Mouse (Mus musculus) adrenal gland (tissue): ENCODE measurements around the gene Ap1s1.

Experiments
- intact Hi-C: fragments of 180-260 bp; cut with DNase I; formaldehyde crosslinking; loops from one replicate; pipeline ENCODE4 v1.15.1; 2025

Ap1s1 gene

GRCm38 (mm10) chr5:137065923-137066322 is 20.0 kb upstream of the Ap1s1 start:
- intact Hi-C loops, result no loop called here

GRCm38 (mm10) chr5:137065454-137065853 is 19.5 kb upstream of the Ap1s1 start:
- intact Hi-C loops, result no loop called here

DNA sequence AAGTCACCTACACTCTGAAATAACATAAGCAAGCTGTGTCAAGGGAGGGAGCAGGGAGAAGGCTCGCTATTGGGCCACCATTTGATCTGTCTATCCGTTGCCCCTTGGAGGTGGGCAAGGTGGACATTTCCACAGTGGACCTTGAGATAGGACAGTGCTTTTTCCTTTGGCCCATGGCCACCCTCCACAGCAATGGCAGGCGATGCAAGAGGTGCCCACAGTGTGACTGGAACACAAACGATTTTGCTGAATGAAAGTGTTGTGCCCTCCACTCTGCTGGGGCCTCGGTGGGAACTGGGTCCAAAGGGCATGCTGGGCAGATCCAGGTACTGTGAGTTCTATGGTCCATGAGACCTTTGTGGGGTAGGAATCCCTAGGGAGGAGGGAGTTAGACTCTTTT is 16.7 kb upstream of the Ap1s1 start:
- intact Hi-C loops, result no loop called here

GRCm38 (mm10) chr5:137061809-137062481 is 16.0 kb upstream of the Ap1s1 start:
- intact Hi-C loops, result loop anchor here (2.0 kb wide), 1 partner anchor 45 kb away; no protein-coding TSS in a partner anchor

GRCm38 (mm10) chr5:137054873-137055272 is 8.9 kb upstream of the Ap1s1 start:
- intact Hi-C loops, result no loop called here

DNA sequence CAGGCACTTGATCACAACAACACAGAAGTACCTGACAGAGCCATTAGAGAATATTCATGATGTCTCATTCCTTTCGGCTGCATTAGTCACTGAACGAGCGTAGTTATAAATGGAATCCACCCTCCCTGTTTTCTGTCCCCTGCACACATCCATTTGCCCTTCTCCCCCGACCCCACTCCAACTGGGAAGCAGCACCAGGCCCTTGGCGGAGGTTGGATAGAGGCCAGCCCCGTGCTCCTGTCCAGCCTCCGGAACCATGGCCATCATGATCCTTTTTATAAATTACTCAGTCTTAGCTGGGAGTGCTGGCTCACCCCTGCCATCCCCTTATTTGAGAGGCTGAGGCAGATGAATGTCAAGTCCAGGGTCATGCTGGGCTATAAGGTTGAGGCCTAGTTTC is 8.4 kb upstream of the Ap1s1 start:
- intact Hi-C loops, result no loop called here

GRCm38 (mm10) chr5:137051914-137052505 is 6.1 kb upstream of the Ap1s1 start:
- intact Hi-C loops, result no loop called here

DNA sequence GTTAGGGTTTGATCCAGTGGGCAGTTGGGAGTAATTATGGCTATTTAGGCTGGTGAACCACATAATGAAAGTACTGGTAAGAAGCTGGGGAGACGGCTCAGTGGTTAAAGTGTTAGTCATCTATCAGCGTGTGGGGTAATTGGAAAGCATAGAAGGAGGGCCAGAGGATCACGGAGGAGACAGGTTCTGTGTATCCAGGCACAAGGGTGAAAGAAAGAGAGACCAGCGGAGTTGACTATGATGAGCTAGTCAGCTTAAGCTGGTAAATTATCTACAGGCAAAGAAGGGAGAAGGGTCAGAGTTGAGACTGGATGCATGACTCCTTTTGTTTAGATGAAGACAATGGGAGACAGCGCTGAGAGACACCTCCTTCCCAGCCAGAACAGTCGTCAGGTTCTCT is 5.2 kb upstream of the Ap1s1 start:
- intact Hi-C loops, result no loop called here

GRCm38 (mm10) chr5:137046991-137047390 is 1.1 kb upstream of the Ap1s1 start:
- intact Hi-C loops, result no loop called here

GRCm38 (mm10) chr5:137046324-137046718 is 386 bp upstream of the Ap1s1 start:
- intact Hi-C loops, result no loop called here

GRCm38 (mm10) chr5:137043997-137044396 is 1.9 kb downstream of the Ap1s1 start:
- intact Hi-C loops, result no loop called here

DNA sequence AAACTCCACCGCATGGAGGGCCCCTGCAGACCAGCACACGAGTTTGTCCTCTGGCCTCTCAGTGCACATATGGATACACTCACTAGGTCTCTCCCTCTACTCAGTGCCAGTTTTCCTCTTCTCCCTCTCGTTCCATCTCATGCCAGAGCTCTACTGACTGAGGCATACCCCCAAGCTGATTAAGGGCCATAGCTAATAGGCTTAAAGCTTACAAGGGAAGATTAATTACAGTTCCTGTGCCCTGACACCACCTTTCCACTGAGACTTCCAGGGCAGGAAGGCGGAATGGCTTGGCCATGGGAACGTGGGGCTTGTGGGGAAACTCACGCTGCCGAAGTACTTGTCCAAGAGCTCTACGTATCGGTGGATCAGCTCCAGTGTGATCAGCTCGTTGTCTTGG is 4.5 kb downstream of the Ap1s1 start:
- intact Hi-C loops, result no loop called here

DNA sequence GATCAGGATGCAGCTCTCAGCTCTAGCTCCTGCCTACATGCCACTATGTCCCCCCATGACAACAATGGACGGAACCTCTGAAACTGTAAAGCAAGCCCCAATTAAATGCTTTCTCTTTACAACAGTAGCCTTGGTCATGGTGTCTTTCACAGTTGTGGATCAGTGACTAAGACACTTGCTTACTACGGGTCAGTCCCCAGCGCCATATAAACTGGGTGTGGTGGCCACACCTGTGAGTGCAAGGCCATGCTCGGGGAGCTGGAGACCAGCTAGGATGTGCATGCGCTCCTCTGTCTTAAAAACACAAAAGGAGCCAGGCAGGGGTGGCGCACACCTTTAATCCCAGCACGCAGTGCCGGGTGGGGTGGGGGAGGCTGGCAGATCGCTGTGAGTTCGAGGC is 6.5 kb downstream of the Ap1s1 start:
- intact Hi-C loops, result no loop called here

GRCm38 (mm10) chr5:137036211-137036610 is 9.7 kb downstream of the Ap1s1 start:
- intact Hi-C loops, result no loop called here

DNA sequence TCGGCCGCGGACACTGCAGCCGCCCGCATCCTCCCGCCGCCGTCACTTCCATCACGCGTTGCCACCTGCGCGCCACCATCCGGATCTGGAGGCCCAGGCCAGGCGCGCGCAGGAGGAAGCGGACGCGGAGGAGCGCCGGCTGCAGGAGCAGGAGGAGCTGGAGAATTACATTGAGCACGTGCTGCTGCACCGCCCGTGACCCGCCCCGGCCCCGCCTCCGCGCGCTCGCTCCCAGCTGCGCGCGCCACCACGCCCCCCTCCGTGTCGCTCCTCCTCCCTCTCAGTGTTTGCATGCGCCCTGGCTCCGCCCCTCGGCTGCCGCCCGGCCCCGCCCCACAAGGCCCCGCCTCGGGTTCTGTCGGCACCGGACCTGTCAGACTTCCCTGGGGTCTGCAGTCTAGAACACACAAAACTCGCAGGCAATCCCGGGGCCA is 13.3 kb downstream of the Ap1s1 start:
- intact Hi-C loops, result no loop called here

DNA sequence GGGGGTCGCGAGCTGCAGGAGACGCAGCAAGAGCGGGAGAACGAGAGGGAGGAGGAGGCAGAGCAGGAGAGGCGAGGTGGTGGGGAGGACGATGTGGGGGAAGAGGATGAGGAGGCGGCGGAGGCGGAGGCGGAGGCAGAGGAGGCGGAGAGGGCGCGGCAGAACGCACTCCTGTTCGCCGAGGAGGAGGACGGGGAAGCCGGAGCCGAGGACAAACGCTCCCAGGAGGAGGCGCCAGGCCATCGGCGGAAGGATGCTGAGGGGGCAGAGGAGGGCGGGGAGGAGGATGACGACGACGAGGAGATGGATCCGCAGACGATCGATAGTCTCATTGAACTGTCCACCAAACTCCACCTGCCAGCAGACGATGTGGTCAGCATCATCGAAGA is 13.9 kb downstream of the Ap1s1 start:
- intact Hi-C loops, result no loop called here

DNA sequence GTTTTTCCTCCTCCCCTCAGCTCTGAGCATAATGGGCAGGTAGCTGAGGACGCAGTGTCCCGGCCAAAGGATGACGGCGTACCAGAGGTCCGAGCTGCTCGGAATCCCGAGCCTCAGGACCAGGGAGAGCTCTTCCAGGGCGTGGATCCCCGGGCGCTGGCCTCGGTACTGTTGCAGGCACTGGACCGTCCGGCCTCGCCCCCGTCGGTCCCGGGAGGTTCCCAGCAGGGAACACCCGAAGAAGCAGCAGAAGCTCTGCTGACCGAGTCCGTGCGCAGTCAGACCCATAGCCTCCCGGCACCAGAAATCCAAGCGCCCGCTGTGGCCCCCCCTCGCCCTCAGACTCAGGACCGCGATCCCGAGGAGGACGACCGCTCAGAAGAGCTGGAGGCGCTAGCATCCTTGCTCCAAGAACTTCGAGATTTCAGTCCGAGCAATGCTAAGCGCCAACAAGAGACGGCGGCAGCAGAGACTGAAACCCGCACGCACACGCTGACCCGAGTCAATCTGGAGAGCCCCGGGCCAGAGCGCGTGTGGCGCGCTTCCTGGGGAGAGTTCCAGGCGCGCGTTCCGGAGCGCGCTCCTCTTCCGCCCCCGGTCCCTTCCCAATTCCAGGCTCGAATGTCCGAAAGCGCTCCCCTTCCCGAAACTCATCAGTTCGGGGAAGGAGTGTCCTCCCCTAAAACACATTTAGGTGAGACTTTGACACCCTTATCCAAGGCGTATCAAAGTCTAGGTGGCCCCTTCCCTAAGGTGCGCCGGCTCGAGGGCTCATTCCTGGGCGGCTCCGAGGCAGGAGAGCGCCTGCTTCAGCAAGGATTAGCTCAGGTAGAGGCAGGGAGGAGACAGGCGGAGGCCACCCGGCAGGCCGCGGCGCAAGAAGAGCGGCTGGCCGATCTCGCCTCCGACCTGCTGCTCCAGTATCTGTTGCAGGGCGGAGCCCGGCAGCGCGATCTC is 14.6 kb downstream of the Ap1s1 start:
- intact Hi-C loops, result no loop called here

DNA sequence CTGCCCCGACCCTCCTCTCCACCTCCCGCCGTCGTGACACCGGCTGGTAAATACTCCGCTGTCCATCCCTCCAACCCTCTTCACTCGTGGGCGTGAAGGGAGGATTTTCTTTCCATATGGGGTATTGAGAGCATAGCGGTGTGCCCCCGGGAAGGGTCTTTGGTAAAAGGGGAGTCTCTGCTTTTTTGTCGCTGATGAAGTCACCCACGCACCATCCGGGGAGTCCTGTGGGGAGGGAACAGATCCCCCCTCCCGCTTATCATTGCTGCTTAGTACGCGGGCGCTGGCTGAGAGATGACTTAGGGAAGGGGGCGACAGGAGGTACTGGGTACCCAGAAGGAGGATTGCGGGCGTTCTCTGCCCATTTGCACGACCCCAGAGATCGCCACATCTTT is 15.5 kb downstream of the Ap1s1 start:
- intact Hi-C loops, result no loop called here

DNA sequence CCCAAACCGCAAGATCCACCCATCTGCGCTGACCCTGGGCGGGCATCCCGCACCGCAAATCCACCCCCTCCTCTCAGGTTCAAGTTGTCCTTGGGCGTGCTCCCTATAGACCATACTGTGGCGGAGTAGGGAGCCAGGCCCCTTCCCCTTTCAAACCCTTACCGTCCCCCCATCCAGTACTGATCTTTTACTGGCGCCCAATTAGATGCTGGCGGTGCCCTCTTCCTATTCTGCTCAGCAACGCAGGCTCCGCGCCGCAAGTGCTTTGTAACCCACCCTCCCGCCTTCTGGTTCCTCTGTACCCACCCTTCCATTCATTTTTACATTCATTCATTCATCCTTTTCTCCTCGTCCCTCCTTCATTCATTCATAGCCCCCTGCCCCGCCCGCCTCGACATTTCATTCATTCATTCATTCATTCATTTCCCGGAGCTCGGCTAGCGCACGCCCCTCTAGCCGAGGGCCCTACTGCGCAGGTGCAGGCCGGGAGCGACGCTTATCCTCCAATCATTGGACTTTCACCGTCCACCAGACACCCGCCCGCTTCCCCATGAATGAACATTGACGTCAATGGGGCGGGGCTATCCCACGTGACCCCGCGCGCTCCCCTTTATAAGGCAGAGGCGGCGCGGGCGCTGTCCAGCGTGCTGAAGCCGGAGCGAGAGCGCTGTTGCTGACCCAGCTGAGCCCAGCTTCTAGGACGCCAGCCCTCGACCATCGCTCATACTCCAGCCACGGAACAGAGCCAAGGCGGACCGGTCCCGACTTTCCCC is 16.1 kb downstream of the Ap1s1 start:
- intact Hi-C loops, result no loop called here

DNA sequence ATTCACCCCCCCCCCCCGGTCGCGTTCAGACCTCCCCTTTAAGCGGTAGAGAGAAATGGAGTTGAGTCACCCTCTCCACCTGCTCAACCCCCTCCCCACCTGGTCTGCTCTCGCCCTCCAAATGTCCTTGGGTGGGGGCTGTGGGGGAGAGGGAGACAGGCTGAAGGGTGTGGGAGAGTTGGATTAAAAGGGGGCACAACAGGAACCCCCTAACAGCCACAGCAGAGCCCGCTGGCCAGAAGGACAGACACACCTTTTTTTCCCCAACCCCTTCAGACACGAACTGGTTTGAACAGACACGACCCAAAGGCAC is 16.7 kb downstream of the Ap1s1 start:
- intact Hi-C loops, result no loop called here

- intact Hi-C loops, result no loop called here
Observed at GRCm38 (mm10) chr5:137028561-137029272, 17.2 kb downstream of the Ap1s1 start.
